Mouse (Mus musculus): ENCODE results near the gene Zfp646.

- TF ChIP-seq MYOG (IDR thresholded peaks at IDR 0.05; ENCODE audit: control insufficient read depth, extremely low read depth, insufficient read length) (no peak), CTCF (IDR thresholded peaks at IDR 0.05; ENCODE audit: control insufficient read depth, insufficient read depth, insufficient read length) (no peak), USF1 (IDR thresholded peaks at IDR 0.05; ENCODE audit: low read depth) (no peak), MAX (IDR thresholded peaks at IDR 0.05) (no peak), CEBPB (IDR thresholded peaks at IDR 0.05; ENCODE audit: low read depth) (no peak)
These were observed 22.3 kb downstream of the Zfp646 start for GRCm38 (mm10) chr7:127898179-127898956.
